Mouse (Mus musculus) 3134 (cell line): ENCODE measurements around the gene Rpl9.

ENCODE experiments used
- DNase-seq: peaks from one replicate; pipeline ENCODE4 v3.0.0-alpha.2; 2011; ENCODE audit warnings: low spot score; ENCODE audit not compliant: insufficient read length; ENCODE audit errors: extremely low read depth

Gene Rpl9

GRCm38 (mm10) chr5:65385704-65386103, 5.5 kb downstream of the Rpl9 start:
- DNase-seq: no peak

- DNase-seq: no peak
Measured at GRCm38 (mm10) chr5:65374746-65375145, 16.5 kb downstream of the Rpl9 start.

GRCm38 (mm10) chr5:65371551-65371950, 19.7 kb downstream of the Rpl9 start:
- DNase-seq: no peak

- no peak for DNase-seq
Measured at GRCm38 (mm10) chr5:65367837-65368236, 23.4 kb downstream of the Rpl9 start.

GRCm38 (mm10) chr5:65357771-65358170, 33.5 kb downstream of the Rpl9 start:
- no peak for DNase-seq

GRCm38 (mm10) chr5:65356851-65357250, 34.4 kb downstream of the Rpl9 start:
- no peak for DNase-seq

- no peak for DNase-seq
Measured at GRCm38 (mm10) chr5:65354985-65355384, 36.3 kb downstream of the Rpl9 start.

- no peak for DNase-seq
Measured at GRCm38 (mm10) chr5:65354097-65354496, 37.1 kb downstream of the Rpl9 start.

GRCm38 (mm10) chr5:65350508-65350907, 40.7 kb downstream of the Rpl9 start:
- no peak for DNase-seq

GRCm38 (mm10) chr5:65348168-65348567, 43.1 kb downstream of the Rpl9 start, which contains the start of gene Klb:
TSS of gene Klb (plus strand) at chr5:65348314.
- DNase-seq: no peak

GRCm38 (mm10) chr5:65340167-65340566, 51.1 kb downstream of the Rpl9 start:
- DNase-seq: no peak

- no peak for DNase-seq
Measured at GRCm38 (mm10) chr5:65338394-65338793, 52.9 kb downstream of the Rpl9 start.
